Mouse (Mus musculus) lung, postnatal 14 days (tissue): ENCODE results near the gene Prelid1.

Experiments used
- DNase-seq: peaks from one replicate; pipeline ENCODE4 v3.0.0; 2021

The Prelid1 gene

GRCm38 (mm10) chr13:55319931-55320533, at the start of gene Prelid1:
Prelid1 (plus strand) TSS chr13:55320500.
- no peak for DNase-seq

- no peak for DNase-seq
These were observed 43.1 kb upstream of the Prelid1 start for GRCm38 (mm10) chr13:55277203-55277602.

GRCm38 (mm10) chr13:55277646-55278045, 42.7 kb upstream of the Prelid1 start:
- DNase-seq, result no peak

- no peak for DNase-seq
These were observed 31.4 kb upstream of the Prelid1 start for GRCm38 (mm10) chr13:55288854-55289253.

- no peak for DNase-seq
These were observed 23.5 kb upstream of the Prelid1 start for GRCm38 (mm10) chr13:55296760-55297159.

GRCm38 (mm10) chr13:55300913-55301312, 19.4 kb upstream of the Prelid1 start:
- no peak for DNase-seq

GRCm38 (mm10) chr13:55312028-55312630, 8.2 kb upstream of the Prelid1 start:
- no peak for DNase-seq

GRCm38 (mm10) chr13:55313051-55313450, 7.2 kb upstream of the Prelid1 start:
- DNase-seq, result no peak

- DNase-seq, result no peak
These were observed 5.3 kb upstream of the Prelid1 start for GRCm38 (mm10) chr13:55314891-55315412.

- DNase-seq, result no peak
These were observed 1.9 kb upstream of the Prelid1 start for GRCm38 (mm10) chr13:55318351-55318750.

- DNase-seq, result peak; percentile 87
These were observed 1.3 kb downstream of the Prelid1 start, which contains the start of gene Rab24 for GRCm38 (mm10) chr13:55321434-55322129. Rab24 (minus strand) TSS chr13:55321946.

GRCm38 (mm10) chr13:55322130-55322825, 2.0 kb downstream of the Prelid1 start:
- DNase-seq, result peak; percentile 26

- no peak for DNase-seq
These were observed 5.3 kb downstream of the Prelid1 start for GRCm38 (mm10) chr13:55325596-55325995.

GRCm38 (mm10) chr13:55327169-55327568, 6.9 kb downstream of the Prelid1 start:
- DNase-seq, result no peak

GRCm38 (mm10) chr13:55327633-55328032, 7.3 kb downstream of the Prelid1 start:
- peak; percentile 86 for DNase-seq

GRCm38 (mm10) chr13:55328171-55328570, 7.9 kb downstream of the Prelid1 start:
- no peak for DNase-seq

- DNase-seq, result no peak
These were observed 8.3 kb downstream of the Prelid1 start for GRCm38 (mm10) chr13:55328641-55329040.

- no peak for DNase-seq
These were observed 8.9 kb downstream of the Prelid1 start for GRCm38 (mm10) chr13:55329109-55329682.

- peak; percentile 78 for DNase-seq
These were observed 9.6 kb downstream of the Prelid1 start, which contains the start of gene Mxd3 for GRCm38 (mm10) chr13:55329683-55330566. Mxd3 (minus strand) TSS chr13:55329823.

GRCm38 (mm10) chr13:55330567-55331400, 10.5 kb downstream of the Prelid1 start:
- DNase-seq, result no peak

GRCm38 (mm10) chr13:55332331-55332730, 12.0 kb downstream of the Prelid1 start:
- no peak for DNase-seq
